Mouse (Mus musculus) activated CD4-positive, CD25-positive, alpha-beta regulatory T cell, adult 4 months (primary cell): Measurements from ENCODE around the gene Kif4. TPM values are rescaled to one million over a fixed set of nuclear protein-coding genes. Genes with fewer than 3 reads are reported as not detected.

ENCODE experiments used
- ATAC-seq: one replicate; pipeline ENCODE4 v1.8.0; 2017
- polyA plus RNA-seq, 2 experiments: library from polyadenylated mRNA; unstranded; fragments of 100-300 nt; shearing (Covaris generic); gene quantifications; one replicate each; pipeline ENCODE4 v1.2.1; 2017

Kif4 gene
- polyA plus RNA-seq, 2 experiments from 2014 or later = 5.2 to 7.3 TPM

GRCm38 (mm10) chrX:100734359-100734758 is 108.8 kb downstream of the Kif4 start:
- no peak for ATAC-seq

- ATAC-seq = no peak
Measured at GRCm38 (mm10) chrX:100738918-100739317, 113.4 kb downstream of the Kif4 start.

GRCm38 (mm10) chrX:100739443-100739842 is 113.9 kb downstream of the Kif4 start:
- no peak for ATAC-seq

GRCm38 (mm10) chrX:100740785-100741184 is 115.2 kb downstream of the Kif4 start:
- no peak for ATAC-seq

- ATAC-seq = no peak
Measured at GRCm38 (mm10) chrX:100741940-100742339, 116.4 kb downstream of the Kif4 start.

- ATAC-seq = no peak
Measured at GRCm38 (mm10) chrX:100765855-100766254, 140.3 kb downstream of the Kif4 start.

- ATAC-seq = peak; percentile 62
Measured at GRCm38 (mm10) chrX:100767181-100767884, 141.8 kb downstream of the Kif4 start, which contains the start of gene Dlg3. Gene Dlg3, plus strand, starts transcription at chrX:100767722.

- peak; percentile 34 for ATAC-seq
Measured at GRCm38 (mm10) chrX:100767885-100768626, 142.5 kb downstream of the Kif4 start.

GRCm38 (mm10) chrX:100769281-100769680 is 143.7 kb downstream of the Kif4 start:
- ATAC-seq = no peak

- ATAC-seq = peak; percentile 64
Measured at GRCm38 (mm10) chrX:100774341-100774811, 148.8 kb downstream of the Kif4 start.

GRCm38 (mm10) chrX:100775405-100775804 is 149.9 kb downstream of the Kif4 start:
- ATAC-seq = no peak

GRCm38 (mm10) chrX:100776494-100776893 is 151.0 kb downstream of the Kif4 start:
- ATAC-seq = no peak

Other genes with a start within 250 kb of the Kif4 start
- not detected for gene Otud6a, start 196.7 kb upstream of the Kif4 start, polyA plus RNA-seq
- gene Awat2, start 183.0 kb upstream of the Kif4 start, polyA plus RNA-seq = under 1 TPM in 1 of 2 experiments, not detected in 1; 0.90 TPM
- 100 to 1,000 TPM in 1 of 2 experiments, 10 to 100 TPM in 1; 94.8 to 103 TPM for gene Igbp1, start 131.4 kb upstream of the Kif4 start, polyA plus RNA-seq
- not detected for gene Dgat2l6, start 100.9 kb upstream of the Kif4 start, polyA plus RNA-seq
- gene Awat1, start 53.5 kb upstream of the Kif4 start, polyA plus RNA-seq = not detected
- not detected for gene P2ry4, start 30.9 kb upstream of the Kif4 start, polyA plus RNA-seq
- gene Arr3, start 20.2 kb upstream of the Kif4 start, polyA plus RNA-seq = not detected
- 10 to 100 TPM; 53.6 to 73.1 TPM for gene Pdzd11, start 831 bp downstream of the Kif4 start, polyA plus RNA-seq
- not detected for gene Gdpd2, start 104.1 kb downstream of the Kif4 start, polyA plus RNA-seq
- gene Dlg3, start 142.0 kb downstream of the Kif4 start, polyA plus RNA-seq = 1 to 10 TPM; 1.9 to 2.3 TPM